Mouse (Mus musculus): Measurements from ENCODE around the gene 1700028P14Rik.
A peak's percentile ranks its signal among the peaks of the same experiment; 100 is the strongest.

Gene 1700028P14Rik

GRCm38 (mm10) chr19:23607951-23608350 lies 44.7 kb downstream of the 1700028P14Rik start:
- DNase-seq (ENCODE audit: low read depth, low spot score): no peak

GRCm38 (mm10) chr19:23594950-23595349 lies 57.7 kb downstream of the 1700028P14Rik start:
- no peak for DNase-seq (ENCODE audit: low read depth, low spot score)

- DNase-seq (ENCODE audit: low read depth, low spot score): no peak
Measured at GRCm38 (mm10) chr19:23578606-23579355, 73.8 kb downstream of the 1700028P14Rik start.

GRCm38 (mm10) chr19:23576685-23577084 lies 75.9 kb downstream of the 1700028P14Rik start:
- no peak for DNase-seq (ENCODE audit: low read depth, low spot score)

- no peak for DNase-seq (ENCODE audit: low read depth, low spot score)
Measured at GRCm38 (mm10) chr19:23563693-23564092, 88.9 kb downstream of the 1700028P14Rik start.

- DNase-seq (ENCODE audit: low read depth, low spot score): no peak
Measured at GRCm38 (mm10) chr19:23562588-23562987, 90.0 kb downstream of the 1700028P14Rik start.

- no peak for DNase-seq (ENCODE audit: low read depth, low spot score)
Measured at GRCm38 (mm10) chr19:23562061-23562460, 90.6 kb downstream of the 1700028P14Rik start.

GRCm38 (mm10) chr19:23553450-23553849 lies 99.2 kb downstream of the 1700028P14Rik start:
- DNase-seq (ENCODE audit: low read depth, low spot score): no peak

GRCm38 (mm10) chr19:23545604-23546003 lies 107.0 kb downstream of the 1700028P14Rik start:
- DNase-seq (ENCODE audit: low read depth, low spot score): no peak

- DNase-seq (ENCODE audit: low read depth, low spot score): no peak
Measured at GRCm38 (mm10) chr19:23543244-23544004, 109.2 kb downstream of the 1700028P14Rik start.

GRCm38 (mm10) chr19:23542759-23543158 lies 109.9 kb downstream of the 1700028P14Rik start:
- no peak for DNase-seq (ENCODE audit: low read depth, low spot score)

GRCm38 (mm10) chr19:23535700-23536099 lies 116.9 kb downstream of the 1700028P14Rik start:
- no peak for DNase-seq (ENCODE audit: low read depth, low spot score)

GRCm38 (mm10) chr19:23531899-23532298 lies 120.7 kb downstream of the 1700028P14Rik start:
- DNase-seq (ENCODE audit: low read depth, low spot score): no peak

GRCm38 (mm10) chr19:23523711-23524110 lies 128.9 kb downstream of the 1700028P14Rik start:
- DNase-seq (ENCODE audit: low read depth, low spot score): peak; percentile 6

GRCm38 (mm10) chr19:23521831-23522230 lies 130.8 kb downstream of the 1700028P14Rik start:
- DNase-seq (ENCODE audit: low read depth, low spot score): no peak

GRCm38 (mm10) chr19:23521071-23521470 lies 131.5 kb downstream of the 1700028P14Rik start:
- no peak for DNase-seq (ENCODE audit: low read depth, low spot score)

GRCm38 (mm10) chr19:23520629-23521028 lies 132.0 kb downstream of the 1700028P14Rik start:
- DNase-seq (ENCODE audit: low read depth, low spot score): no peak

- DNase-seq (ENCODE audit: low read depth, low spot score): no peak
Measured at GRCm38 (mm10) chr19:23518477-23518876, 134.1 kb downstream of the 1700028P14Rik start.

- no peak for DNase-seq (ENCODE audit: low read depth, low spot score)
Measured at GRCm38 (mm10) chr19:23511303-23511702, 141.3 kb downstream of the 1700028P14Rik start.

Measured in c-Kit-negative CD71-positive TER-119-positive erythroid progenitor cells, embryonic 14.5 days (primary cell).